Mouse (Mus musculus) effector memory CD4-positive, alpha-beta T cell, adult 5 months (primary cell): ENCODE results near the gene Olfr826. TPM values are rescaled to one million over a fixed set of nuclear protein-coding genes. Genes with fewer than 3 reads are reported as not detected.

Experiments
- polyA plus RNA-seq: library from polyadenylated mRNA; unstranded; fragments of 100-300 nt; shearing (Covaris generic); gene quantifications from one replicate; pipeline ENCODE4 v1.2.1, GENCODE M21; 2017

The Olfr826 gene
- not detected for polyA plus RNA-seq

DNA sequence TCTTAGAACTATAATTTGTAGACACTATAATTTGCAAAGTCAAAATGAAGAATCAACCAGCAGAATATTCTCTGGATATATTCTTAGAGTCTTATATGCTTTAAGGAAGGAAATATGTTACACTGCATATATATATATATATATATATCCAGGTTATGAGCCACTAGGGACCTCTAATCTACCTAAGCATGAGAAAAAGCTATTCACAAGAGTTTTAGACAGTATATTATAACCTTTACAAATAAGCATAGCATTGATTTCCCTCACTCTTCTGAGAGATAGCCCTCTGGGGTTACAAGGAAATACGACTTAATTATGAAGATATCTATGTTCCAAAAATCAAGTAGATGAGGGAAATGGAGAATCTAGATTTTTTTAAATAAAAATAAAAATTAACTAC, at the start of gene Olfr826:
TSS of gene Olfr826 (minus strand) at position 101 of the 400 bp plus-strand sequence.

DNA sequence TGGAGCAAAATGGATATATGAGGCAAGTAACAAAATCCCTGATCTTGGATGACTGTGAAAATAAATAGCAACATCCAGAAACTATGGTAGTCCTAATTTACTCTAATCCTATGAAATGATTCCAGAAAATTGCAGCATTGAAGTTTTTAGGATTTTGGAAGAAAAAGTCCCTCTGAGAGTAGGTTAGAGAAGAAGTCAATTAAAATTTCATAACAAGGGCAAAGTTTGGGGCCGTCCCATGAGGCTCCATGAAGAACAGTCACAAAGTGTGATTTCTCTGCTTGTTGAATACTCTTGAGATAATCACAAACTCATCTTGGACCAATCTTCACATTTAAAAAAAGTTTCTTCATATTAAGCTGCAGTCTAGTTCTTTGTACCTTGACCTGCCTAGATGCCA, 30.3 kb upstream of the Olfr826 start, which contains the start of gene Olfr827:
TSS of gene Olfr827 (minus strand) at position 101 of the 400 bp plus-strand sequence.

DNA sequence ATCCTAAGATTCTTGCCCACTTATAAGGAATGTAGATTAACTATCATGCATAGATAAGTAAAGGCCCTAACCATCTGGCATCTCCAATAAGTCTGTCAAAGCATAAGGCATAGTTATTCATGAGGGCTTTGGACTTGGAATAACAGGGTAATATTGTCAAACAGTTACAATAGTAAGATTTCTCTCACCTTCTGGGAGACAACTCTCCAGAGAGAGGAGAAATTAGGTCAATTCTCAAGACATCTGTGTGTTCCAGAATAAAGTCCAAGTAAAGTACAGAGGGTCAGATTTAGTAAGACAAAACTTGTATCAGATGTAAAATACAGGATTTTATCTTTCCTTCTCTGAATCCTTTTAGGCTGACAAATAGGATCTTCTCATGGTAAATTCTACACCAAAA, 17.3 kb downstream of the Olfr826 start, which contains the start of gene Olfr825:
TSS of gene Olfr825 (minus strand) at position 101 of the 400 bp plus-strand sequence.

DNA sequence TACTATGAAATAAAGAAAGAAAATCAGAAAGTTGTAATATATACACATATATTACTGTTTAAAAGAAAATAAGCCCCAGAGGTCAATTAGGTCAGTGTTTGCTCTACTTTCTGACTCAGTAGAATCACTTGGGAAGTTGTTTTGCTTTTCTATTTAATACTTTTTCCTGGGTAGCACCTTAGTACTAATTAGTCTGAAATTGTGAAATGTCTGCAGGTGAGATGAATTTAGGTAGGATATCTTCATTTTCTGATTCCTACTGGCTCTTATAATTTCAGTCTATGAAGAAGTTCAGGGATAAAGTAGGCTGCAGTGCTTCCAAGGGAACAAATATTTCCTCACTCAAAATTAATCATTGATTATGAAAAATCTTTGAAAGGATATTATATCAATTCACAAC, 54.1 kb downstream of the Olfr826 start, which contains the start of gene Olfr824:
TSS of gene Olfr824 (minus strand) at position 101 of the 400 bp plus-strand sequence.

Other genes with a start within 250 kb of the Olfr826 start
- gene Olfr818, start 235.1 kb downstream of the Olfr826 start, polyA plus RNA-seq, result not detected
- not detected for gene Olfr819, start 216.9 kb downstream of the Olfr826 start, polyA plus RNA-seq
- not detected for gene Olfr247, start 208.0 kb downstream of the Olfr826 start, polyA plus RNA-seq
- 0.31 TPM for gene Gm10310, start 199.1 kb downstream of the Olfr826 start, polyA plus RNA-seq
- gene Olfr820, start 171.6 kb downstream of the Olfr826 start, polyA plus RNA-seq, result not detected
- gene Olfr821, start 153.8 kb downstream of the Olfr826 start, polyA plus RNA-seq, result not detected
- 0.19 TPM for gene Olfr822, start 113.0 kb downstream of the Olfr826 start, polyA plus RNA-seq
- gene Olfr823, start 68.8 kb downstream of the Olfr826 start, polyA plus RNA-seq, result not detected
- gene Olfr824, start 54.2 kb downstream of the Olfr826 start, polyA plus RNA-seq, result not detected
- not detected for gene Olfr825, start 17.4 kb downstream of the Olfr826 start, polyA plus RNA-seq
- gene Olfr827, start 30.2 kb upstream of the Olfr826 start, polyA plus RNA-seq, result not detected
- not detected for gene Neurod4, start 96.1 kb upstream of the Olfr826 start, polyA plus RNA-seq
- gene Tespa1, start 138.7 kb upstream of the Olfr826 start, polyA plus RNA-seq, result 227 TPM
- gene Vmn2r84, start 210.1 kb upstream of the Olfr826 start, polyA plus RNA-seq, result 0.35 TPM
- gene Vmn2r85, start 245.5 kb upstream of the Olfr826 start, polyA plus RNA-seq, result not detected